Mouse (Mus musculus) intestine, embryonic 14.5 days (tissue): ENCODE data around the gene Scrn2. TPM values are rescaled to one million over a fixed set of nuclear protein-coding genes. Genes with fewer than 3 reads are reported as not detected.

Source experiments
- ATAC-seq: fragments of 200-750 bp; cut with Nextera tagmentation; replicated peaks from 2 replicates; pipeline ENCODE4 v1.8.0; 2017; ENCODE audit warnings: low read depth, moderate number of reproducible peaks, moderate TSS enrichment, moderate library complexity; ENCODE audit not compliant: low FRiP score, low TSS enrichment
- DNase-seq: peaks from one replicate; pipeline ENCODE4 v3.0.0-alpha.2; 2018; ENCODE audit warnings: low spot score
- H3K27ac ChIP-seq: fragments of 300-500 bp; sonication (generic); 2 replicates; pipeline ENCODE4 v1.5.1; 2014; ENCODE audit warnings: low read depth, mild to moderate bottlenecking, control low read depth
- H3K27me3 ChIP-seq: fragments of 300-500 bp; sonication (generic); replicated peaks from 2 replicates; pipeline ENCODE4 v1.6.1; 2014; ENCODE audit warnings: low read length, control low read depth; ENCODE audit not compliant: control insufficient read depth, insufficient read depth
- H3K36me3 ChIP-seq: fragments of 300-500 bp; sonication (generic); 2 replicates; pipeline ENCODE4 v1.6.1; 2014; ENCODE audit warnings: low read length, control low read depth; ENCODE audit not compliant: control insufficient read depth, insufficient read depth
- H3K4me1 ChIP-seq: fragments of 300-500 bp; sonication (generic); replicated peaks from 2 replicates; pipeline ENCODE4 v1.6.1; 2014; ENCODE audit warnings: low read length, control low read depth, mixed read lengths; ENCODE audit not compliant: control insufficient read depth, insufficient read depth
- H3K4me2 ChIP-seq: fragments of 300-500 bp; sonication (generic); 2 replicates; pipeline ENCODE4 v1.6.1; 2014; ENCODE audit warnings: low read length
- H3K4me3 ChIP-seq: fragments of 300-500 bp; sonication (generic); 2 replicates; pipeline ENCODE4 v1.5.1; 2014; ENCODE audit warnings: low read depth, low read length, control low read depth, mixed read lengths
- H3K9ac ChIP-seq: fragments of 300-500 bp; sonication (generic); 2 replicates; pipeline ENCODE4 v1.6.1; 2014; ENCODE audit warnings: mild to moderate bottlenecking, low read length
- H3K9me3 ChIP-seq: fragments of 300-500 bp; sonication (generic); 2 replicates; pipeline ENCODE4 v1.6.1; 2016; ENCODE audit warnings: low read length, control low read depth; ENCODE audit not compliant: control insufficient read depth
- WGBS: fragments of 180-500 bp; shearing (Covaris S2); extraction: QIAGEN DNeasy Blood & Tissue Kit; methylation state at CpG from one replicate; pipeline ENCODE4 v1.1.7; 2014; 5-methylcytosine and 5-hydroxymethylcytosine counted together
- microRNA-seq: library from miRNA; unstranded; fragments of <30 nt; microRNA quantifications from one replicate; pipeline ENCODE4, GENCODE M21; 2016
- polyA plus RNA-seq: library from polyadenylated mRNA; unstranded; fragments of >200 nt; fragmentation: Nextera tagmentation; extraction: Ambion mirVana; gene quantifications from 2 replicates; pipeline ENCODE4 v1.2.1, GENCODE M21; 2014

The Scrn2 gene
- polyA plus RNA-seq, 1 experiment from 2014 or later, result 18.6 TPM

DNA sequence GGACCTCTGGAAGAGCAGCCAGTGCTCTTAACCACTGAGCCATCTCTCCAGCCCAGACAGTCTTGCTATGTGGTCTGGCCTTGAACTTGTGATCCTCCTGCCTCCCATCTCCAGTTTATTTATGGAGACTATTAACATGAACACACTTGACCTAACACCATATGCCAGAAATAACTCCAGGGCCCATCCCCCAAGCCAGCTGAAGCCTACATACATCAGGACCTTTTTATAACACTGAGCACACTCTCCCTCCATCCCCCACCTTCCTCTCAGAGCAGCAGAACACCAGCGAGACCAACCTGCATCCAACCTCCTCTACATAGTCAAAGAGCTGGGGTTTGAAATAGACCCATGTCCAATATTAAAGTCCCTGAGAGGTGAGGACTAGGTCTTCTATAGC is 41.4 kb downstream of the Scrn2 start:
- 43% methylated on average over 1 of the region's 1 CpGs for WGBS
- H3K27ac ChIP-seq, result no peak overlapping the region
- H3K9ac ChIP-seq, result no peak overlapping the region
- ATAC-seq, result no peak
- H3K4me3 ChIP-seq, result no peak overlapping the region
- H3K4me1 ChIP-seq, result no peaks in the 10 kb centered on the region
- H3K27me3 ChIP-seq, result no peaks in the 10 kb centered on the region
- DNase-seq, result no peak
- no peak overlapping the region for H3K4me2 ChIP-seq
- H3K9me3 ChIP-seq, result no peaks in the 10 kb centered on the region
- peaks cover 14% of the 10 kb centered on the region; the same call in 1 of the 2 replicates for H3K36me3 ChIP-seq

DNA sequence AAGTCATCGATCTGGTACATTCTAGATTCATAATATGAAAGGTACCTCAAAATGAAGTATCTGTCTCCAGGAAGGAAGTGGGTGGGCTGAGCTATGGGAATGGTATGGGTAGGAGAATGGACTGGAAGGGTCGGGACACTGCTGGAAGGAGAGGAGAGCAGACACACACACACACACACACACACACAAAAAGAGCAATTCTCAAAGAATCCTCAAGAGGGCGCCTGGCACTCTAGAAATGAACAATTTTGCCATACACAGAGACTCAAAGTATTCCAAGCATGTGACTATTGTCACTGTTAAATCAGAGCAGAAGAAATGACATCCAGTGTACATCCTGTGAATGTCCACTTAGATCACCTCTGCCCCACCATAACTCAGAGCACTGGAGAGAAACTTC is 42.8 kb downstream of the Scrn2 start:
- 27% methylated on average over 3 of the region's 3 CpGs for WGBS
- ATAC-seq (0 out of 2 replicates have a peak, but pooled peaks have one; percentile 34), DNase-seq (peak; percentile 79)
- H3K4me2 ChIP-seq, result no peak overlapping the region
- H3K27me3 ChIP-seq, result no peaks in the 10 kb centered on the region
- H3K9me3 ChIP-seq, result no peaks in the 10 kb centered on the region
- H3K9ac ChIP-seq, result no peak overlapping the region
- H3K36me3 ChIP-seq, result peaks cover 6% of the 10 kb centered on the region; the same call in 1 of the 2 replicates
- H3K27ac ChIP-seq, result no peak overlapping the region
- H3K4me3 ChIP-seq, result no peak overlapping the region
- H3K4me1 ChIP-seq, result no peaks in the 10 kb centered on the region

DNA sequence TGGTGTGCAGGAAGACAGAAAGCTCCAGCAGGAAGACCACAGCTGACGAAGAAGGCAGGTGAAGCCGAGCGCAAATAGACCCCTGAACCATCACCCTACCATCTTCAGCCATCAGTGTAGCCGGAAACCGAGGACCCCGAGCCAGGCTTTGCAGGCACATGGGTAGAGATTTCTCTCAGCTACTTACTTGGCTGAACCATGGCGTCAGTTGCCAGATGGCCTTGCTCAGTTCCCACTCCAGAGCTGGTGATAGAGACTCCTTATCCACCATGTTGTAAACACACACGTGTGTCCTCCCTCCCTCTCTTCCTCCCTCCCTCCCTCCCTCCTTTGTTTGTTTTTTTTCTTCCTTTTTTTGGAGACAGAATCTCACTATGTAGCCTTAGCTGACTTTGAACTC is 44.5 kb downstream of the Scrn2 start:
- H3K4me1 ChIP-seq, result no peaks in the 10 kb centered on the region
- H3K4me2 ChIP-seq, result no peak overlapping the region
- H3K4me3 ChIP-seq, result no peak overlapping the region
- 71% methylated on average over 8 of the region's 8 CpGs for WGBS
- no peak overlapping the region for H3K27ac ChIP-seq
- H3K36me3 ChIP-seq, result no peaks in the 10 kb centered on the region
- no peaks in the 10 kb centered on the region for H3K9me3 ChIP-seq
- DNase-seq (no peak), ATAC-seq (no peak)
- H3K27me3 ChIP-seq, result no peaks in the 10 kb centered on the region
- H3K9ac ChIP-seq, result no peak overlapping the region

DNA sequence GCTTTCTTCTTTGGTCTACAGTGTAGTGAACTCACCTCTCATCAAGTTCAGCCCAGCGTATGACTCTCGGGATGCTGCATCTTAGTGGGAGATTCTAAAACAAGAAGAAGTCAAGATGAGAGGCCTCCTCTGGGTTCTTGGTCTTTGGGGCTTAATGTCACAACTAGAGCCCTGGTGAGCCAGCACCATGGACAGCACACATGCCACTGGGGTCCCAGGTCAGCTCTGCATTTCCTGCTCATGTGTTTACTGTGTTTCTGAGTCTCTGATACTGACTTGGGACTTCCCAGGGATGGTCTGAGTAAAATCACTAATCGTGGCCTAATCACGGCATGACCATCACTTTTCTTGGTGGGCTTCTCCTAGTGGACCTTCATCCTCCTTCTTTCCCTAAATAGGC is 49.0 kb downstream of the Scrn2 start:
- no peak overlapping the region for H3K4me2 ChIP-seq
- no peaks in the 10 kb centered on the region for H3K36me3 ChIP-seq
- H3K9ac ChIP-seq, result no peak overlapping the region
- DNase-seq, result peak; percentile 74
- no peak overlapping the region for H3K4me3 ChIP-seq
- H3K4me1 ChIP-seq, result peaks cover 5% of the 10 kb centered on the region; the same call in 1 of the 2 replicates
- 52% methylated on average over 4 of the region's 4 CpGs for WGBS
- H3K27ac ChIP-seq, result no peak overlapping the region
- no peaks in the 10 kb centered on the region for H3K9me3 ChIP-seq
- no peaks in the 10 kb centered on the region for H3K27me3 ChIP-seq
- ATAC-seq, result no peak

DNA sequence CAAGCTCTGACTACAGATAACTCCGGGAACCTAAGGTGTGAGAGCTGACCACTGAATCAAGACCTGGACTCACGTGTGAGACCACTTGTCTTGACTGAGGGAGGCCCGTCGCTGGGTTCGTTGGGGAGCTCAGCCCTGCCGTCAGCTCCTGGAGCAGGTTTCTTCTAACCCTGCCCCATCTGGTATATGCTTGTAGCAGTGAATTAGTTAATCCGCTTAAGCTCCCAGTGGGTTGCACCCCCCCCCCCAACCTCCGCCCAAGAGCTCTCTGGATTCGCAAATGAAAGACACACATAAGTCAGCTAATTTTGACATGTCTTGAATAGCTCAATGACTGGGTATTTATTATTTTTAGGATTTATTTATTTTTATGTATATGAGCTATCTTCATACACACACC is 50.6 kb downstream of the Scrn2 start:
- Histone ChIP-seq H3K9me3 (no peaks in the 10 kb centered on the region), H3K4me2 (no peak overlapping the region), H3K9ac (no peak overlapping the region), H3K4me3 (no peak overlapping the region), H3K27ac (no peak overlapping the region), H3K4me1 (peaks cover 6% of the 10 kb centered on the region; the same call in 1 of the 2 replicates), H3K36me3 (no peaks in the 10 kb centered on the region), H3K27me3 (no peaks in the 10 kb centered on the region)
- 40% methylated on average over 9 of the region's 9 CpGs for WGBS
- no peak for ATAC-seq
- no peak for DNase-seq

DNA sequence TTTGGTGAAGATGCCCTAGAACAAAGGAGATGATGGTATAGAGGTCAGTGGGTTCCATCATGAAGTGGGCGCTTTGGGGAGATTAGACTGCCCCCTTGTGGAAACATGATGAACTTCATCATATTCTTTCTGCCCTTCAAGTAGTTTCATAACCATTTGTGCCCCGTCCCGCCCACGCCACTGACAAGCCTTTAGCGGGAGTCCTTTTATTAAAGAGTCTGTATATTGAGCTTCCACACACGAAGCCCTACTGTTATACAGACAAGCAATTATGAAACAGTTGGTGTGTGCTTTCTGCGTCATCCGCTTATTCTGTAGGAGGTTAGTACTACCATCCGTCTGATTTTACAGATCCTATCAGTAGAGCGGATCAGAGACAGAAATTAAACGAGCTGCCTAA is 53.2 kb downstream of the Scrn2 start:
- Histone ChIP-seq H3K9me3 (no peaks in the 10 kb centered on the region), H3K36me3 (no peaks in the 10 kb centered on the region), H3K9ac (no peak overlapping the region), H3K4me2 (no peak overlapping the region), H3K4me3 (no peak overlapping the region), H3K27ac (no peak overlapping the region), H3K27me3 (no peaks in the 10 kb centered on the region), H3K4me1 (peaks cover 6% of the 10 kb centered on the region; the same call in 1 of the 2 replicates)
- peak; percentile 57 for DNase-seq
- WGBS, result 43% methylated on average over 11 of the region's 11 CpGs
- no peak for ATAC-seq

Small RNAs within 50 kb of the gene (microRNA-seq; reads per million reads assigned to microRNA genes)
- 1.4 reads per million, percentile 16 among the genes with 10 or more reads in this experiment for gene Mir8103

Other genes starting within 250 kb of the Scrn2 start
- gene Cbx1, start 240.8 kb upstream of the Scrn2 start, polyA plus RNA-seq, result 87.8 and 101 TPM in 2 replicates
- 36.0 and 36.7 TPM in 2 replicates for gene Nfe2l1, start 200.0 kb upstream of the Scrn2 start, polyA plus RNA-seq
- gene Copz2, start 180.1 kb upstream of the Scrn2 start, polyA plus RNA-seq, result 100 and 102 TPM in 2 replicates
- gene Cdk5rap3, start 113.4 kb upstream of the Scrn2 start, polyA plus RNA-seq, result 64.2 and 70.1 TPM in 2 replicates
- 56.8 and 62.5 TPM in 2 replicates for gene Prr15l, start 101.8 kb upstream of the Scrn2 start, polyA plus RNA-seq
- 40.9 and 44.1 TPM in 2 replicates for gene Pnpo, start 86.0 kb upstream of the Scrn2 start, polyA plus RNA-seq
- 18.6 and 18.7 TPM in 2 replicates for gene Sp2, start 47.0 kb upstream of the Scrn2 start, polyA plus RNA-seq
- gene Sp6, start 16.5 kb upstream of the Scrn2 start, polyA plus RNA-seq, result not detected in 2 replicates
- gene Lrrc46, start 11.5 kb downstream of the Scrn2 start, polyA plus RNA-seq, result 0.44 and 0.49 TPM in 2 replicates
- gene Mrpl10, start 11.6 kb downstream of the Scrn2 start, polyA plus RNA-seq, result 96.4 and 98.5 TPM in 2 replicates
- gene Osbpl7, start 20.7 kb downstream of the Scrn2 start, polyA plus RNA-seq, result 7.3 and 7.8 TPM in 2 replicates
- 0.07 TPM in 1 of 2 replicates, not detected in the other for gene Tbx21, start 85.4 kb downstream of the Scrn2 start, polyA plus RNA-seq
- gene Tbkbp1, start 121.6 kb downstream of the Scrn2 start, polyA plus RNA-seq, result 3.2 and 3.9 TPM in 2 replicates
- 79.9 and 86.0 TPM in 2 replicates for gene Kpnb1, start 157.9 kb downstream of the Scrn2 start, polyA plus RNA-seq